Mouse (Mus musculus) E14TG2a.4 (cell line): ENCODE data around the gene Dnah12.

Experiments
- CTCF ChIP-seq: conservative IDR thresholded peaks from 2 replicates; pipeline ENCODE4 v1.5.1; 2014; ENCODE audit warnings: low read length
- NANOG ChIP-seq: IDR thresholded peaks from 2 replicates; pipeline ENCODE4 v1.6.1; 2014; ENCODE audit warnings: borderline replicate concordance, low read length, mixed read lengths
- POU5F1 ChIP-seq: IDR thresholded peaks from 2 replicates; pipeline ENCODE4 v1.6.1; 2014; ENCODE audit warnings: low read length, borderline replicate concordance

GRCm38 (mm10) chr14:26894392-26894791, 201.3 kb downstream of the Dnah12 start, which contains the start of gene Asb14:
- TF ChIP-seq CTCF: no peak
- TF ChIP-seq POU5F1: no peak
- no peak for TF ChIP-seq NANOG
